Mouse (Mus musculus) fibroblast of lung, adult 2 months (primary cell): ENCODE results near the gene Tmem240.
A peak's percentile ranks its signal among the peaks of the same experiment; 100 is the strongest.
"Not testable (repeated sequence)": the region's sequence is repeated elsewhere in the genome, so short reads cannot be mapped to it uniquely, and the experiment has no call there.

Experiments
- DNase-seq: peaks from one replicate; pipeline ENCODE4 v3.0.0-alpha.2; 2011; ENCODE audit warnings: low read depth

Tmem240 gene

DNA sequence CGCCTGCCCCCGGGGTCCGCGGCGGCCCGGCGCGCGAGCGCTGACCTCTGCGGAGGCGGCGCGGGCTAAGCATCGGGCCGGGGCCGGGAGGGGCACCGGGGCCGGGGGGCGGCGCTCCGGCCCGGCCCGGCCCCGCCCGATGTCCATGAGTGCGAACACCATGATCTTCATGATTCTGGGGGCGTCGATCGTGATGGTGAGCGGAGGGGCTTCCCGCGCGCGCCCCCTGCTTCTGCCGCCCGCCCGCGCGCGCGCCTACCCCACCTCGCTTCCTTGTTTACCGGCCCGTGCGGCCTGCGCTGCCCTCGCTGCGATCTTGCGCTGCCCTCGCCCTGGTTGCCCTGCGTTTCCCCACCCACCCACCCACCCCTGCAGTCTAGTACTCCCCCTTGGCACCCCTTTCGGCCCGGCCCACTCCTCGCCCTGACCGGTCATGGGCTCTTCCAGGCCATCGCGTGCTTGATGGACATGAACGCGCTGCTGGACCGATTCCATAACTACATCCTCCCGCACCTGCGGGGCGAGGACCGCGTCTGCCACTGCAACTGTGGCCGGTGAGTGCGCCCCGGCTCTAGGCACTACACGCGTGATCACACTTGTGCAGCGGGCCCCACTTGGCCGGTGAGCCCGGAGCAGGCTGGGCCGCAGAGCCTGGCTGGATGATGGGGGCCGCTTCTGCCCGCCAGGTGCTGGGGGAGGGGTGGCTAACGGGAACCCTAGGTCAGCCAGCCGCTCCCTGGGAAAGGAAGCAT lies 527 bp downstream of the Tmem240 start:
- no peak for DNase-seq

DNA sequence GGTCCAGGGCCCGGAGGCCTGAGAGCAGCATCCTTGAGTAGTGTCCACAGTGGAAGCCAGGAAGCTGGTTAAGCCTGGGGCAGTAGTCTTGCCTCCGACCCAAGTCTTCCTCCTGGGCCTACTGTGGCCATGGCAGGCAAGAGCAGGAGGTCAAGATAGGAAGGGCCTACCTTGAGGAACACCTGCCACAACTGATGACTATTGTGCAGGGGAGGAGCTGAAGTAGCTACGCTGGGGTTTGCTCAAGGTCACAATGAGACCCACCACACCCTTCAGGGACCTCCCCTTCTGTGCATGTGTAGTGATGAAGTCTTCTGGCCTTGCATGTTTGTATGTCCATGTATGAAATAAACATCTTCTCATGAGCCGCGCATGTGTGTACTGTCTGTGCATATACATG lies 1.2 kb downstream of the Tmem240 start:
- no peak for DNase-seq

GRCm38 (mm10) chr4:155736421-155736820 lies 1.8 kb downstream of the Tmem240 start:
- DNase-seq: no peak

DNA sequence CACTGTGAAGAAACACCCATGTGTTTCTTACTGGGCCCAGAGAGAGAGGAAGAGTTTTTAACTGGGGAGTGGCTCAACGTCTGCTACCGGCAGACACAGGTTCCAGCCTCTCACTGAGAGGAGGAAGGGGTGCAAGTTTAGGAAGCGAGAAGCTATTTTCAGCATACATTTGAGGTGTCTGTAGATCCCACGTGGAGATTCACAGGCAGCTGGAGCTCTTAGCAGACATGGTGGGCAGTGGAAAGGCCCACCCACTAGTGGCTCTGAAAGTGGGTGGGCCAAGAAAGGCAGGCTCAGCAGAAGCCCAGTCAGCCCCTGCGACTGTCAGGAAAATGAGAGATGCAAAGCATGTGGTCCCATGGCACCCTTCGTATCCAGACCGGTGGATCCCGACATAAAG lies 3.7 kb downstream of the Tmem240 start:
- no peak for DNase-seq

- DNase-seq: no peak
Measured at GRCm38 (mm10) chr4:155739152-155739551, 4.6 kb downstream of the Tmem240 start.

GRCm38 (mm10) chr4:155739741-155740636 lies 5.4 kb downstream of the Tmem240 start:
- DNase-seq: no peak

DNA sequence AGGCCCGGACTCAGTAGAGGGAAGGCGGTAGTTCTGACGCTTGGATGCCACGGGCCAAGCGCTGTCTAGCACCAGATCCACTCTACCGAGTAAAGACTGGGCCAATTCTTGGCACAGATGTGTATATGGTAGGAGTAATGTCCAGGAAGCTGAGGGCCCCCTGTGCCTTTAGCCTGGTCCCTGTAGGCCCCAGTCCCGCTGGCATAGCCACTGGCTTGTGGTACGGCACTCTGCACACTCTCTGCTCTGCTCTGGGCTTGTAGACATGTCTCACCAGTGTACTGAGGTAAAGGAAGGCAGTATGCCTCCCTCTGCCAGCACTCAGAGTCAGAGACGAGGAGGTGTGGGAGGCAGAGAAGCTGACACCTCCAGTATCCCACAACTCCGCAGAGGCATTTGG lies 6.1 kb downstream of the Tmem240 start:
- not testable (repeated sequence) for DNase-seq

- no peak for DNase-seq
Measured at GRCm38 (mm10) chr4:155742684-155743083, 8.1 kb downstream of the Tmem240 start.

- DNase-seq: no peak
Measured at GRCm38 (mm10) chr4:155744474-155744873, 9.9 kb downstream of the Tmem240 start.

DNA sequence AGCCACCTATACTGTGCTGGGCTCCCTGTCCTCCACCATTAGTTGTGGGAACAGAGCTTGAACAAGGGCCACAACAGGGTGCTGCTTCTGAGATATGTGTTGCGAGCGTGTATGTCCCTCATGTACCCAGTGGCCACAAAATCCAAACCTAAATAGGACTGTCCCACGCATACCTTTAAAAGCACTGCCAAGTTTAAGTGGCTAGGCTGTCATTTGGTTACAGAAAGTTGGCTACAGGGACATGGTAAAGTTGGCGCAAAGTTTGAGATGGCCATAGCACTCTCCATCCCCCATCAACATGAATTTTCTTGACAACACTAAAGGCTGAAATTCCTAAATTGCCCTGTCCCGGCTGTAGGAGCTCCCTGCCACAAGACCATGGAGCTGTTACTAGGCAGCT lies 10.5 kb downstream of the Tmem240 start:
- no peak for DNase-seq

DNA sequence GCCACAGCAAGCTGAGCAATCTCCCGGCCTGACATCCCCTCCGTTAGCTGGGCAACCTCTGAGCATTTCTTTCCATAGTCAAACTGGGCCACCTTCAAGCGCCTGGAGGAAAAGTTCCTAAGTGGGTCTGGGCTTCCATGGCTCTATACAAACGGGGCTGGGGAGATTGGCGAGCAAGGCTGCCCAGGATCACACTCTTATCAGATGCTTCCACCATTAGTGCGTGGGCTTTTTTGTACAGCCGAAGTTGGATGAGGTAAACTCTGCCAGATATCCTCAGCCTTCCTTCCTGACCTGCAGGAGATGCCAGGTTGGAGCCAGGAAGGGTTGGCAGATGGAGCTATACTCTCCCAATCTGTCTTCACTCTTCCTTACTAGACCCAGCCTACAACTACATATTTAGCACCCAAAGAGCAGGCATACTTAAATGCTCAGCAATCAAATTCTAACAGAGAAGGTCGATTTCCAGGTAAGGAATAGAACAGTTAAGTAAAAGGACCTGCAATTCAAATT lies 11.5 kb downstream of the Tmem240 start:
- no peak for DNase-seq

DNA sequence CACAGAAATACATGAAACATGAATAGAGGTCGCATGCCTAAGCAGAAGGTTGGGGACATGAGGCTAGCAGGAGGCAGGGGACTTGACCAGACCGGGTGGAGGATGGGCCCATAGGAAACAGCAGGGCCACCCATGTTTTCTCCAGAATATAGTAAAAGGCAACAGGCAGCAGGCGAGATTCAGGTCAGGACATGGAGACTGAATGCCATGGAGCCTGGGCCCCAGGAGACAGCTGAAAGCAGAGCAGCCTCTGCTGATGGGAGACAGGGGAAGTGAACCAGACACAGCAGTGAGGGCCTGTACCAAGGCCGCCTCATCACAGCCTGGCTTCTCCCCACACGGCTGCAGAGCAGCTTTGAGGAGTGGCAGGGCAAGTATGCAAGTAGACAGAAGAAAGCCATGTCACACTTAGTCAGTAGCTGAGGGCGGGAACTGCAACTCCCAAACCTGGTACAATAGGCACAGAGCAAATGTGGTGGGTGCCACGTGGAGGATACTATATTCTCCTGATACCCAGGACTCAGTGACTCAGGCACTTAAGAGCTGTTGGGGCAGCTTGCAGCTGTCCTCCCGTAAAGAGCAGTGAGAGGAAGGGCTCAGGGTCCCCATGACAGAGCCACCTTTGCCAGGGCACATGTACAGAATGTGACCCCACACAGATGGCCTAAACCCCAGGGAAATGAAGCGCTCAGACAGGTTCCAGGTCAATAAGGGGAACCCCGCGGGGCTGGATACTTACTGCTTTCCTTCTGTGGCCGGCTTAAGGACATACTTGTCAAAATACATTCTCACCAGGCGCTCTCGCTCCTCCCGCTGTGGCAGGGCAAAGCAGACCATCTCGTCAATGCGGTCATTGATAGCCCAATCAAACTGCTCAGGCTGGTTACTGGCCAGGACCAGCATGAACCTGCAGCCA lies 12.2 kb downstream of the Tmem240 start:
- no peak for DNase-seq

DNA sequence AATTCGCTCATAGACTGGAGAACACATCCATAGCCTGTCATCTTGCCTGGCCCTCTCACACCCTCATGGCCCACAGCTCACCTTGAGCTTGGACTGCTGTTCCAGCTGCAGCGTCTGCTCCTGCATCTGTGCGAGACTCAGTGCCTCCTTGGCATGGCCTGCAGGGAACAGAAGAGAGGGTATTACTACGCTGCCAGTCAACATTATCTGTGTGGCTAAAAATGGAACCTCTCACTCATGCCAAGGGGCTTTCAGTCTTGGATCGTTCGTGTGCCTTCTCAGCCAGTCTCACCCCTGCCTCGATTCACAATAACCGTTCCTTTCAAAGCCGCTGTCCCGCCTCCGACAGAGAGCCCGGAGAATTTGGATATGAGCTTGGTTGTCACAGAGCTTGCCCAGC lies 22.4 kb downstream of the Tmem240 start:
- no peak for DNase-seq

- DNase-seq: no peak
Measured at GRCm38 (mm10) chr4:155759862-155760612, 25.4 kb downstream of the Tmem240 start.

DNA sequence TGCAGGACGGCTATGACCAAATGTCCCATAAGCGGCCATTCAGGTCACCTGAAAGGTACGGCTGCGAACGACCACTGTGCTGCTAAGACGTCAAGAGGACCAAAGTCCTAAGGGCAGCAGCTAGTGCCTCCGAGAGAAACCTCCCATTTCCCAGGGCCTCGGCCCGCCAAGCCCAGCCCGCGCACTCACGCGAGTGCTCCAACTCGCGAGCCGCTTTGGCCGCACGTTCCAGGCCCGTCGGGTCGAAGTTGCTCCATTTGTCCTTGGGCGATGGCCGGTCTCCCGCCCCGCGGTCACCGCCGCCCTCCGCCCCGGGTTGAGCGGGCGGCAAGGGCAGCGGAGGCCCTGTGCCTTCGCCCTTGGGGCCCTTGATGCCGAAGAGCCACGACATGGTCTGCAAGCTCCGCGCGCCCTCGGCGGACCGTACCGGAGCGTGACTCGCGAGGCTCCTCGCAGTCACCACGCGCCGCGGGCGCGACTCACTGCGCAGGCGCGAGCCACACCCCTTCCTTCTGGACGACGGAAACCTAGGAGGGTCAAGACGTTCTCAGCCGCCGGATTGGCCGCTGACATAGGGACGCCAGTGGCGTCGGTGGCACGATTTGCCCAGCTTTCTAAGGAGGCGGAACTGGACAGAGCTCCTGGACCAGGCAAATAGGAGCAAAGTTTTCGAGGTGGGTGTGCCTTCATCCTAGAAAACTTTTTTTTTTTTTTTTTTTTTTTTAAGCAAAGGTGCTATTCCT lies 26.2 kb downstream of the Tmem240 start, which contains the start of gene Atad3a:
Gene Atad3a, minus strand, starts transcription at position 481 of the 743 bp plus-strand sequence.
- peak; percentile 95 for DNase-seq

GRCm38 (mm10) chr4:155761356-155762099 lies 26.9 kb downstream of the Tmem240 start:
- DNase-seq: no peak

GRCm38 (mm10) chr4:155762357-155762756 lies 27.8 kb downstream of the Tmem240 start:
- no peak for DNase-seq

GRCm38 (mm10) chr4:155769496-155769879 lies 34.9 kb downstream of the Tmem240 start:
- no peak for DNase-seq

DNA sequence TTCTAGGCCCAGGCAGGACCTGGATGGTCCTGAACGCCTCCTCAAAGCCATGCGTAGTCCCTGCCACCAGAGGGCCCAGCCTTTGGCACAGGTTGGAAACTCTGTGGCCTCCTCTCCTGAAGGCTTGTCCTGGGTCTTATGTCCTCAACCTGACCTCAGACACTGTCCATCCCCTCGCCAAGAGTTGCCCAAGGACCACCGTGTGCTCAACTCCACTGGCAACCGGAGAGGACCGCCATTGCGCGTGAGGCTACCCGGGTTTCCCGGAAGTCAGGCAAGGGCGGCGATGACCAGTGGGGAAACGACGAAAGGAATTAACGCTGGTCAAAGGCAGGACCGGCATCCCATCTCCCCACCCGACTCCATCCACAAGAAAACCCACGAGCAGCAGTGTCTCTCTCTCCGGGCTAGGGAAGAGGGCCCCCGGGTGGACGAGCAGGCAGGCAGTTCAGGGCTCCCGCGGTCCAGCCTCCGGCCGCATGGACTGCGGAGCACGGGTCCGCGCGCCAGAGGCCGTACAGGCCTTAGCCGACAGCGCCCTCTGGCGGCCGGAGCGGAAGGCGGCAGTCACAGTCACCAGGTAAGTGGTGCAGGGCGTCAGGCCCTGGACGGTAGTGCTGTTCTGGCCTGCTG lies 35.4 kb downstream of the Tmem240 start:
- no peak for DNase-seq
